Mouse (Mus musculus) heart, postnatal 0 days (tissue): ENCODE results near the gene Tmem150a.

Experiments
- CTCF ChIP-seq: IDR thresholded peaks from 2 replicates; pipeline ENCODE4 v1.5.1; 2016; ENCODE audit warnings: antibody characterized with exemption, control low read depth, low read depth
- EP300 ChIP-seq: IDR thresholded peaks from 2 replicates; pipeline ENCODE4 v1.6.1; 2016; ENCODE audit warnings: antibody characterized with exemption, low read depth

DNA sequence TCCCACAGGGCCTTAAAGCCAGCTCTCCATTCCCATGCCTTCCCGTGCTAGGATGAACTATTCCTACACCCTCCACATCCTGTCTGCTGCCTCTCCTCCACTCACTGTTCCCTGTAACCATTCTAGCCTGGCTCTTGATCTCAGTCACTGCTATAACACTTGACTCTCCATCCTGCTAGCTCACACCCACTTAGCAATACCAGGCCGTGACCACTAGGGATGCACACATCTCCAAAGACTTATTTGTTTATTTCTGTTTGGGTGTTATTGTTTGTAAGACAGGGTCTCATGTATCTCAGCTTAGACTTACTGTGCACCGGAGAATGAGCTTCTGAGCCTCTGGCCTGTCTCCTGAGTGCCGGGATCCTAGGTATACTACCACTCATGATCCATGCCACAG is 14.3 kb downstream of the Tmem150a start:
- no peak for TF ChIP-seq CTCF
- TF ChIP-seq EP300, result no peak
